Mouse (Mus musculus) 3134 (cell line): ENCODE measurements at regions not wholly inside any gene's neighbourhood (a gene's known extent, or its start where the extent isn't known, plus 50 kb on each side); places are given as distances from the start of the nearest gene placed in this dataset.
A peak's percentile ranks its signal among the peaks of the same experiment; 100 is the strongest.
"Not testable (repeated sequence)": the region's sequence is repeated elsewhere in the genome, so short reads cannot be mapped to it uniquely, and the experiment has no call there.

ENCODE experiments used
- DNase-seq: peaks from one replicate; pipeline ENCODE4 v3.0.0-alpha.2; 2011; ENCODE audit warnings: low spot score; ENCODE audit not compliant: insufficient read length; ENCODE audit errors: extremely low read depth

GRCm38 (mm10) chr13:75295818-75296217 lies 206.2 kb downstream of the Pcsk1 start:
- no peak for DNase-seq

GRCm38 (mm10) chr13:75319780-75320179 lies 230.2 kb downstream of the Pcsk1 start:
- no peak for DNase-seq

GRCm38 (mm10) chr13:75320239-75320638 lies 230.6 kb downstream of the Pcsk1 start:
- no peak for DNase-seq

GRCm38 (mm10) chr13:75337054-75337453 lies 247.4 kb downstream of the Pcsk1 start:
- DNase-seq, result no peak

- no peak for DNase-seq
Observed at GRCm38 (mm10) chr13:75343422-75343821, 253.8 kb downstream of the Pcsk1 start.

- peak; percentile 50 for DNase-seq
Observed at GRCm38 (mm10) chr13:75366723-75367426, 277.2 kb downstream of the Pcsk1 start.

GRCm38 (mm10) chr13:75368249-75368800 lies 278.7 kb downstream of the Pcsk1 start:
- no peak for DNase-seq

- DNase-seq, result not testable (repeated sequence)
Observed at GRCm38 (mm10) chr13:75377100-75377499, 287.5 kb downstream of the Pcsk1 start.

- DNase-seq, result no peak
Observed at GRCm38 (mm10) chr13:75377717-75378116, 288.1 kb downstream of the Pcsk1 start.

- DNase-seq, result no peak
Observed at GRCm38 (mm10) chr13:75384631-75385340, 295.2 kb downstream of the Pcsk1 start.

GRCm38 (mm10) chr13:75389211-75389610 lies 299.6 kb downstream of the Pcsk1 start:
- DNase-seq, result no peak

- no peak for DNase-seq
Observed at GRCm38 (mm10) chr13:75390177-75390576, 300.6 kb downstream of the Pcsk1 start.

- not testable (repeated sequence) for DNase-seq
Observed at GRCm38 (mm10) chr13:75399846-75400245, 306.7 kb upstream of the Ell2 start.

GRCm38 (mm10) chr13:75420726-75421125 lies 285.8 kb upstream of the Ell2 start:
- no peak for DNase-seq

GRCm38 (mm10) chr13:75426971-75427370 lies 279.6 kb upstream of the Ell2 start:
- no peak for DNase-seq

- no peak for DNase-seq
Observed at GRCm38 (mm10) chr13:75439170-75439569, 267.4 kb upstream of the Ell2 start.

- no peak for DNase-seq
Observed at GRCm38 (mm10) chr13:75440051-75440450, 266.5 kb upstream of the Ell2 start.

GRCm38 (mm10) chr13:75460335-75460878 lies 246.2 kb upstream of the Ell2 start:
- DNase-seq, result no peak

GRCm38 (mm10) chr13:75461273-75461672 lies 245.3 kb upstream of the Ell2 start:
- DNase-seq, result no peak

GRCm38 (mm10) chr13:75467225-75467624 lies 239.3 kb upstream of the Ell2 start:
- no peak for DNase-seq

GRCm38 (mm10) chr13:75475828-75476597 lies 230.5 kb upstream of the Ell2 start:
- no peak for DNase-seq
